ENCODE assay signal across 21 mouse cellular contexts in genomic region chr10:42037301-42037870, GRCm38 (mm10). TPM values are rescaled to one million over a fixed set of nuclear protein-coding genes. Genes with fewer than 3 reads are reported as not detected.
DNase-seq lines count a peak whose midpoint lies in the region; ATAC-seq and TF ChIP-seq lines count a peak whose summit lies in the region.
"Had no signal": no experiment of that assay in that cellular context is flagged by ENCODE, and none has a peak within 500 bp of the region (broad histone marks: within the 10 kb centered on the region; RNA-seq: fewer than 3 reads in every experiment).

No protein-coding gene starts in this region.

- H3K36me3 ChIP-seq in heart, postnatal 0 days (replicated peaks; ENCODE audit: control insufficient read depth, insufficient read depth, low read length): no peaks in the 10 kb centered on the region
- H3K36me3 ChIP-seq: embryonic facial prominence, embryonic 12.5 days; intestine, embryonic 15.5 days; limb, embryonic 10.5 days; midbrain, embryonic 12.5 days had no signal

- WGBS in heart, postnatal 0 days: 37% methylated on average over 7 of the region's 7 CpGs

- intact Hi-C loops in heart, postnatal 25 days (cut with DNase I): no loop called here

- no peak for TF ChIP-seq POLR2A in embryonic fibroblast, embryonic 13.5 days (IDR thresholded peaks at IDR 0.05; ENCODE audit: low read depth, low read length)

- no peaks in the 10 kb centered on the region for H3K27me3 ChIP-seq in heart, postnatal 0 days (ENCODE audit: control insufficient read depth, insufficient read depth, low read length)
- H3K27me3 ChIP-seq: embryonic facial prominence, embryonic 12.5 days; intestine, embryonic 15.5 days had no signal

- no peak overlapping the region for H3K4me3 ChIP-seq in heart, postnatal 0 days (ENCODE audit: low read depth, low read length)
- no peak overlapping the region for H3K4me3 ChIP-seq in embryonic fibroblast, embryonic 13.5 days (ENCODE audit: insufficient read depth, low read length)
- H3K4me3 ChIP-seq: embryonic facial prominence, embryonic 12.5 days; intestine, embryonic 15.5 days; limb, embryonic 10.5 days; midbrain, embryonic 12.5 days had no signal

- no peak for ATAC-seq in heart, postnatal 0 days (ENCODE audit: insufficient read depth, low read depth)
- no peak for ATAC-seq in CD4-positive, CD25-positive, alpha-beta regulatory T cell, adult 4 months
- ATAC-seq: intestine, embryonic 15.5 days; liver, postnatal 0 days had no signal

- peak overlapping the region; percentile 43; the same call in 1 of the 2 replicates for H3K27ac ChIP-seq in heart, postnatal 0 days (ENCODE audit: low read depth)
- peak overlapping the region; percentile 15 for H3K27ac ChIP-seq in embryonic fibroblast, embryonic 13.5 days (ENCODE audit: insufficient read depth, low read length)
- H3K27ac ChIP-seq: embryonic facial prominence, embryonic 12.5 days; hindbrain, embryonic 14.5 days; intestine, embryonic 15.5 days; limb, embryonic 10.5 days; midbrain, embryonic 12.5 days had no signal

- H3K9me3 ChIP-seq in heart, postnatal 0 days (replicated peaks; ENCODE audit: control insufficient read depth, low read length): no peaks in the 10 kb centered on the region
- H3K9me3 ChIP-seq: embryonic facial prominence, embryonic 12.5 days; intestine, embryonic 15.5 days; limb, embryonic 10.5 days; midbrain, embryonic 12.5 days had no signal

- no peak for TF ChIP-seq EP300 in heart, postnatal 0 days (IDR thresholded peaks at IDR 0.05; ENCODE audit: low read depth)

- DNase-seq in embryo, embryonic 10 days (ENCODE audit: low spot score): peak; percentile 19
- no peak for DNase-seq in embryo, embryonic 11 days
- DNase-seq in heart, postnatal 0 days (ENCODE audit: low spot score): no peak
- DNase-seq in heart, postnatal 25 days (ENCODE audit: low spot score): no peak
- peak; percentile 7 for DNase-seq in lung, postnatal 25 days (ENCODE audit: low spot score)
- no peak for DNase-seq in lung, postnatal 14 days
- DNase-seq: cerebellum, adult 8-10 months; heart, postnatal 10 days; kidney, postnatal 4 days; layer of hippocampus, adult 9-11 months; liver, postnatal 0 days; thymus, postnatal 25 days had no signal

- peaks cover 11% of the 10 kb centered on the region for H3K4me1 ChIP-seq in heart, postnatal 0 days (ENCODE audit: control insufficient read depth, insufficient read depth)
- peaks cover 11% of the 10 kb centered on the region for H3K4me1 ChIP-seq in embryonic fibroblast, embryonic 13.5 days (ENCODE audit: control insufficient read depth, insufficient read depth, low read length)
- H3K4me1 ChIP-seq: intestine, embryonic 15.5 days; midbrain, embryonic 12.5 days had no signal

- no peak for TF ChIP-seq CTCF in heart, postnatal 0 days (IDR thresholded peaks at IDR 0.05; ENCODE audit: low read depth)
- TF ChIP-seq CTCF in embryonic fibroblast, embryonic 13.5 days (IDR thresholded peaks at IDR 0.05; ENCODE audit: borderline replicate concordance, insufficient read depth, low read length): no peak

- no peak overlapping the region for H3K4me2 ChIP-seq in heart, postnatal 0 days (ENCODE audit: low read depth, low read length)
- H3K4me2 ChIP-seq: embryonic facial prominence, embryonic 12.5 days; hindbrain, embryonic 14.5 days; intestine, embryonic 15.5 days; midbrain, embryonic 12.5 days had no signal

- H3K9ac ChIP-seq in heart, postnatal 0 days (replicated peaks; ENCODE audit: low read depth, low read length): no peak overlapping the region
- H3K9ac ChIP-seq: embryonic facial prominence, embryonic 12.5 days; hindbrain, embryonic 14.5 days; intestine, embryonic 15.5 days; liver, postnatal 0 days; midbrain, embryonic 12.5 days had no signal

RNA-seq across cellular contexts. Expression of gene Armc2, which starts 19.1 kb away (rescaled TPM):
- total RNA-seq in heart, postnatal 0 days (2014; rRNA removed; ENCODE audit: low replicate concordance): 3.3 and 8.5 TPM in 2 replicates
- 1.7 and 2.7 TPM in 2 replicates for polyA plus RNA-seq in heart, postnatal 0 days (2015; fragmentation: Nextera tagmentation; extraction: Ambion mirVana)
- 1 to 10 TPM; 7.8 to 8.2 TPM for total RNA-seq in heart, postnatal 25 days (2021)
- polyA plus RNA-seq in embryonic fibroblast, embryonic 13.5 days (2011; ENCODE audit: insufficient read length, low read depth, missing spikeins): 2.5 and 2.9 TPM in 2 replicates
- under 1 TPM; 0.48 to 0.56 TPM for polyA plus RNA-seq in CD4-positive, CD25-positive, alpha-beta regulatory T cell, adult 4 months (2017; shearing (Covaris generic))
- total RNA-seq: granulocyte monocyte progenitor cell, adult 5-6 weeks had no signal
- polyA plus RNA-seq: liver, adult 2 months had no signal

Comparison
In these comparisons a context has a peak if more than half of its experiments do, and no peak if none do; other contexts are left out.
1. DNase-seq: peak in embryo, embryonic 10 days (single experiment) and lung, postnatal 25 days (single experiment); none in embryo, embryonic 11 days (single experiment), heart, postnatal 0 days (single experiment), heart, postnatal 25 days (single experiment) and lung, postnatal 14 days (single experiment).